Mouse (Mus musculus) thymus, postnatal 0 days (tissue): Measurements from ENCODE around the gene Ngf. TPM values are rescaled to one million over a fixed set of nuclear protein-coding genes. Genes with fewer than 3 reads are reported as not detected.
A peak's percentile ranks its signal among the peaks of the same experiment; 100 is the strongest.

Experiments used
- DNase-seq: peaks from one replicate; pipeline ENCODE4 v3.0.0-alpha.2; 2015; ENCODE audit warnings: low spot score
- polyA plus RNA-seq: library from polyadenylated mRNA; unstranded; fragments of >200 nt; fragmentation: Nextera tagmentation; extraction: Ambion mirVana; gene quantifications from 2 replicates; pipeline ENCODE4 v1.2.1, GENCODE M21; 2015

Gene Ngf
- polyA plus RNA-seq, result 0.46 and 0.55 TPM in 2 replicates

DNA sequence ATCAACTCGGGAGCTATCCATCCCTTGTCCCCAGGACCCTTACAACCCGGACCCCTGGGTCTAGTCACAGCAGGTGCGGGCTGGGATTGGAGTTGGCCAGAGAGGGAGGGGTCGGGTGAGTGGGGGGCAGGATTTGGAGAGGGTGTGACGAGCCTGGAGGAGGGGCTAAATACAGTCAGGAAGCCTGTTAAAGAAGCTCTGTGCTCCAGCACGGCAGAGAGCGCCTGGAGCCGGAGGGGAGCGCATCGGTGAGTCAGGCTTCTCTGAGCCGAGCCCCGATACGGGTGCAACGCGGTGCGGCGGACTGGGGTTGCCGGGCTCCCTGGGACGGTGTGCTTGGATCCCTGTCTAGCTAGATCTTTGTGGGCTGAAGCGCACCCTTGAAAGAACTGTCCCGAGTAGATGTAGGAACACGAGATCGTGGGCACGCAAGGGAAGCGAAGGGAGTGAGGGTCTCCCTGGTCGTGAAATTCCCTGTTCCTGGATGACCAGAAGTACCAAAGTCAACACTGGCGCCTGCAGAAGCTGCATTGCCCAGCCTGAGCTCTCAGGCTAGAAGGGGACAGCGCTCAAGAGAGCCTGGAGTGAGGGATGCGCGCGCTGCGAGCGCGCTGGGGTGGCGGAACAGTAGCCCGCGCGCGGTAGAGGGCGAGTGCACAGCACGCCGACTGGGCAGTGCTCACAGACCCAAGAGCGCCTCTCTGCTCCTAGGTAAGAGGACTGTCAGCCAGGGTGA lies at the start of gene Ngf:
TSS of gene Ngf (plus strand) at position 207 of the 736 bp plus-strand sequence.
- DNase-seq, result no peak

DNA sequence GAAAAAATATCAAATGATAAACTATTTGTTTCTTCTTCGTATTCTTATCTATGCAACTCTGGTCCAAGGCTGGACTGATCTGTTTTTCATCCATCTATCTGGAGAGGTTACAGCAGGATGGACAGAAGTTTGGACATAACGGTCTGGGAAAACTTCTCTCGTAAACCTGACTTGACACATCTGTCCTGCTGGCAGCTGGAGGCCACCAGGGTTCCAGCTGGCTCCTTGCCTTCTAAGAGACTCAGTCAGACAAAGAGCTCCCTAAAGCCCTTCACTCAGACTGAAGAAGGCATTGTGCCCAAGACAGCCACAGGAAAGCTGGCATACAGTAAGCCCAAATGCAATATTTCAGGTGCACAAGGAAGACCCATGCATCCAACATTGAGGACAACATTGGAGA lies 24.2 kb upstream of the Ngf start:
- no peak for DNase-seq

DNA sequence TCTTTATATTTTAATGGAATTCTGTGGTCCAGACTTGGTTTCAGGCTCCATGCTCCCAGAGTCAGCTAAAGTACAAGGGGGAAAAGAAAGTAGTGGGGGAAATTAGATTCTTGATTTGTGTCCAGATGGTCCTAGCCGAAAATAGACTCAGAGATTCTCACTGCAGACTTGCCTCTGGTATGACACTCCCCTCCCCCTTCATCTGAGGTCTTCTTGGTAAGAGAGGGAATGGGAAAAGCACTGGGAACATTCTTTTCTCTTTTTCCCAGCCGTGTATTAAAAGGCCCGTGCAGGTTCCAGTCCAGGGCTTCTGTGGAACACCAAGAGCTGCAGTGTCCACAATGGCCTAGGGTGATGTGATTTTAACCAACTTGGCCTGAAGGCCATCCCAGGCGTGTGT lies 23.0 kb upstream of the Ngf start:
- DNase-seq, result no peak

- DNase-seq, result no peak
These were observed 15.2 kb upstream of the Ngf start for GRCm38 (mm10) chr3:102454566-102454965.

DNA sequence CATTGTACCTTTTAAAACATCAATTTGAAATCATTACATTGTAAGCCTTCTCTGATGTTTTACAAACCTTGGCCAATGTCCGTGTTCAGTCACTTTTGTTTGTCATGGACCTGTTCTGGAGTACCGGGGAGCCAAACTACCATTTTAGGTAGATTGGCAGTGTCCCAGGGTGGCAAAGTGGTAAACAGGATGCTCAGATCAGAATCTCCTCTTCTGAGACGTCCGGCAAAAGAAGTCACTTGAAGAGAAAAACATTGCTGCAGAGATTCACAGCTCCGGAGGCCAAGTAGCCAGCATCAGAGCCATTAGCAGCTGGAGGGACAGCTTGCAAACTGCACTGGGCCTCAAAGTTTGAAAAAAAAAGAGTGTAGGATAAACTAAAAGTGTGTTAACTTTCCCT lies 9.2 kb upstream of the Ngf start:
- DNase-seq, result no peak

- DNase-seq, result no peak
These were observed 8.7 kb upstream of the Ngf start for GRCm38 (mm10) chr3:102460986-102461385.

DNA sequence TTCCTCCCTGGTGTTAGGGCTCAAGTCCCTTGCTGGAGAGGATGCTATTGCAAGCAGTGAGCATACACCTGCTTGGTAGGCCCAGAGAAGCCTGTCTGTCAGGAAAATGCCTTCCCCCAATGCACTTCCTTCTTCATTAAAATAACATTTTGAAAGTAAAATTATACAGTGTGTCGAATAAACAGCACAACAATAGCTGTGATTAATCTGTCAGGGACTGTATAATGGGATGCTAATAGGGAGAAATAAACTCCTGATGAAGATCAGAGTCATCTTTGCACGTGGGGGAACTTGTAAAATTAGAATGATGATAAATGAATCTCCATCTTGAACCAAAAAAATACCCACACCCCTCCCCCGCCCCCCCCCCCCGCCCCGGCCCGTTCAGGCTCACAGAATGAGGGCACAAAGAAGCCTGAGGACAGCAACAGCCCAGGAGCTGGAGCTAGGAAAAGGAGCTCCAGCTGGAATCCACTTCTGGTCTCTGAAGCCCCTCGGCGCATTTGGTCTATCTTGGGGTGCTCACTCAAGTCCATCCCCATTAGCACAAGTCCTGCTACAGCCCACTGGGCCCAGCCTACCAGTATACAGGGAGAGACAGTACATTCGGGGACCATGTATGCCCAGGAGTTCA lies 6.9 kb upstream of the Ngf start:
- DNase-seq, result no peak

GRCm38 (mm10) chr3:102463339-102463738 lies 6.4 kb upstream of the Ngf start:
- no peak for DNase-seq

- peak; percentile 8 for DNase-seq
These were observed 3.1 kb upstream of the Ngf start for GRCm38 (mm10) chr3:102466587-102466986.

DNA sequence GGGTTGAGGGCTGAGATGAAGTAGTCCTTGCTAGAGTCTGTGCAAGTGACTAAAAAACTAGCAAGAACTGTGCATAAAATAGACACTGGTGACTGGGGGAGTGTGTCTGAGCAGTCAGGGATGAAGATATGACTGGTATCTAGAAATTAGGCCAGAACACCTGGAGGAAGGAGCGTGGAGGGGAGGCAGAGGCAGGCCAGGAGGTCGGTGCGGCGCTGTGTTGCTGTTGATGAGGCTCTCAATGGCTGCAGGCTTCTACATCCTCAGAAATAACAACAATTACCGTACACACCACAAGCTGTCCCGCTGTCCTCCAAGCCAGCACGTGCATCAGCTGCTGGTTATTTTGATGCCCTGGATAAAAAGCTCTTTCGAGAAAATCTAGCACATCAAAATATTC lies 2.6 kb upstream of the Ngf start:
- no peak for DNase-seq

- DNase-seq, result no peak
These were observed 1.5 kb downstream of the Ngf start for GRCm38 (mm10) chr3:102471251-102471650.

DNA sequence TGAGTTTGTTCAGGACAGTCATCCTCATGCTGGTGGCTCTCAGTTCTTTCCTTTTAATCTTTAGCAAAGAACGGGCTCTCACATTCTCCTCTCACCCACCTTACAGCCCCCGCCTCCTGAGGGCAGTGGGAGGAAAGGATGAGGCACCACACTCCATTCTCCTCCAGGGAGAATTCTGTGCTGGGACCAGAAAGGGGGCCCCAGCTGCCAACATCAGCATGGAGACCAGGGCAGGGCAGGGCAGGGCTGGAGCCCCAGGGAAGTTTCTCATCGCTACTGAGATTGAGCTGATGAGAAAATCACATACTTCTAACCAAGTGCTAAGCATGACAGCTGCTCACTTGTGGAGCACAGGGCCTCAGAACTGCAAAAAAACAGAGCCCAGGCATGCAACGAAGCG lies 2.1 kb downstream of the Ngf start:
- no peak for DNase-seq

- DNase-seq, result no peak
These were observed 4.8 kb downstream of the Ngf start for GRCm38 (mm10) chr3:102474275-102475155.

DNA sequence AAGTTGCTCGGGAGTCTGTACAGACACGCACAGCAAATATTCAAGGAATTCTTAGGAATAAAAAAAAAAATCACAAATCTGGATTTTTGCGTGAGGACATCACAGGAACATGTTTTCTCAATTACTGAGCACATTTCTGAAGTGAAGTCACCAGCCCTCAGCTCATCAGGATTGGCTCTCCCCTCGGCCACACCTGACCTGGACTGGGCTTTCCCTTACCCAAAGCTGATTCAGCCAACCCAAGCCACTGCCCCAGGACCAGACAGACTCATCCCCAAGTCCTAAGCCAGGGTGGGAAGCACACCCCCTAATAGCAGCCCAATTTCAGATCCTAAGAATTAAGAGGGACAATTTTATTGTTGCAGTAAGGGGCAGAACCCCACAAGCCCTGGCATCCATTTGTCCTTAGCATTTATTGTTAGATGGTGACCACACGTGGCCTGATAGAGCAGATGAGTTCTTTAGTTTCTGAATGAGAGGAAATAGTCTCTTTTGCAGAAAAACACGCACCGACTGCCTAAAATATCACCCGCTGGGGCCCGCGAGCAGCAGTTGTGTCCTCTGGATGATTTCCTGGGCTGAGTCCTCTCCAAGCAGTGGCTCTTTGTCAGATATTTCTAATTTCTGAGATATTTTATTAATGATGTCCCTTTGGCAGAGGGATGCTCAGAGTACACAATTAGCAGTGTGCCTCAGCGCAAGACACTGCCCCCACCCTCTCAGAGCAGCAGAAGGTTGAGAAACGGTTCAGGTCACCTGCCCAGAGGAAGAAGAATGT lies 8.4 kb downstream of the Ngf start:
- no peak for DNase-seq

GRCm38 (mm10) chr3:102490393-102491123 lies 20.8 kb downstream of the Ngf start:
- no peak for DNase-seq

- DNase-seq, result no peak
These were observed 28.4 kb downstream of the Ngf start for GRCm38 (mm10) chr3:102498113-102498512.

GRCm38 (mm10) chr3:102498931-102499330 lies 29.2 kb downstream of the Ngf start:
- no peak for DNase-seq

GRCm38 (mm10) chr3:102500031-102500430 lies 30.3 kb downstream of the Ngf start:
- DNase-seq, result no peak

- no peak for DNase-seq
These were observed 31.5 kb downstream of the Ngf start for GRCm38 (mm10) chr3:102501186-102501585.

DNA sequence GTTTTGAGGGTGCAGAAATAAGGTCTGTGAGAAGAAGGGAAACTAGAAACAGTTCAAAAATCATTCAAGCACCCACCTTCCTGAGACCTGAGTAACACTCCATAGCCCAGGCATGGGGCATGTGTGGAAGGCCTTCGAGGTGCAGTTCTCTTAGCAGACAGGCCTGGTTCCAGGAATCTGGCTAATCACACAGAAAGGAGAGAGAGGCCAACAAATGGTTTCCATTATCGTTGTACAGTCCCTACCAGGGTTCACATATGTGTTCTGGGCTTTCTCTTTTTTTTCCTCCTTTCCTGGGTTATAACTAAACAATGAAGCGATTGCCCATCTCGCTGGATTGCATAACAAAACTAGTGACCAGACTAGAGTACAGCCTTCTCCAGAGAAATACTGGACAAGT lies 35.4 kb downstream of the Ngf start:
- DNase-seq, result no peak

- no peak for DNase-seq
These were observed 36.3 kb downstream of the Ngf start for GRCm38 (mm10) chr3:102506061-102506460.
